Mouse (Mus musculus) CH12.LX (cell line): Measurements from ENCODE around the gene Sapcd2. TPM values are rescaled to one million over a fixed set of nuclear protein-coding genes. Genes with fewer than 3 reads are reported as not detected.

Source experiments
- DNase-seq: peaks from one replicate; pipeline ENCODE4 v3.0.0-alpha.2; 2013; ENCODE audit errors: extremely low read depth
- H3K27ac ChIP-seq: 2 replicates; pipeline ENCODE4 v1.5.1; 2012; ENCODE audit warnings: low read depth, mild to moderate bottlenecking, control low read depth, moderate library complexity; ENCODE audit not compliant: insufficient read depth
- H3K27me3 ChIP-seq: replicated peaks from 2 replicates; pipeline ENCODE3; 2012; ENCODE audit warnings: inconsistent platforms
- H3K36me3 ChIP-seq, 2 experiments: replicated peaks in 1 of 2; 2 replicates each; pipeline versions ENCODE3 to v1.6.1; 2012; ENCODE audit warnings: inconsistent platforms in 1 of 2, low read length in 1 of 2, mild to moderate bottlenecking in 1 of 2, mixed read lengths in 1 of 2, moderate library complexity in 1 of 2; ENCODE audit not compliant: control insufficient read depth in 1 of 2, insufficient read depth in 1 of 2
- H3K4me1 ChIP-seq, 2 experiments: 2 replicates each; pipeline ENCODE4 v1.6.1; 2012; ENCODE audit warnings: inconsistent platforms in 1 of 2, moderate library complexity in 1 of 2; ENCODE audit not compliant: insufficient read depth in 2 of 2, control insufficient read depth in 1 of 2
- H3K4me2 ChIP-seq: 2 replicates; pipeline ENCODE4 v1.6.1; 2012; ENCODE audit warnings: low read depth, mild to moderate bottlenecking, control low read depth; ENCODE audit not compliant: poor library complexity, insufficient read depth, severe bottlenecking
- H3K4me3 ChIP-seq, 3 experiments: fragments of 150-350 bp in 1 of 3; sonication (generic) in 1 of 3; replicated peaks in 1 of 3; 2 replicates each; pipeline versions ENCODE3 to v1.5.1; 2011 to 2012; ENCODE audit warnings: low read depth in 2 of 3, low read length in 2 of 3, mild to moderate bottlenecking in 2 of 3, moderate library complexity in 2 of 3, control low read depth in 1 of 3, improper control_type of control experiment in 1 of 3, inconsistent platforms in 1 of 3, mixed read lengths in 1 of 3; ENCODE audit not compliant: poor library complexity in 1 of 3
- H3K79me2 ChIP-seq: replicated peaks from 2 replicates; pipeline ENCODE4 v1.6.1; 2012; ENCODE audit warnings: mild to moderate bottlenecking, moderate library complexity; ENCODE audit not compliant: control insufficient read depth, poor library complexity, insufficient read depth, severe bottlenecking; ENCODE audit errors: extremely low read depth
- H3K9ac ChIP-seq: 2 replicates; pipeline ENCODE4 v1.6.1; 2012; ENCODE audit warnings: low read depth, mild to moderate bottlenecking, control low read depth, moderate library complexity; ENCODE audit not compliant: insufficient read depth
- H3K9me3 ChIP-seq: replicated peaks from 2 replicates; pipeline ENCODE3; 2012; ENCODE audit warnings: low read length, inconsistent platforms, mixed read lengths
- BHLHE40 ChIP-seq: IDR thresholded peaks from 2 replicates; pipeline ENCODE4 v1.6.1; 2011; ENCODE audit warnings: mild to moderate bottlenecking, low read depth, low read length, improper control_type of control experiment
- CHD1 ChIP-seq: IDR thresholded peaks from 2 replicates; pipeline ENCODE4 v1.6.1; 2012; ENCODE audit warnings: low read depth, low read length, improper control_type of control experiment, inconsistent platforms
- CHD2 ChIP-seq: IDR thresholded peaks from 2 replicates; pipeline ENCODE4 v1.6.1; 2011; ENCODE audit warnings: low read length, improper control_type of control experiment
- CTCF ChIP-seq, 2 experiments: IDR thresholded peaks in 1 of 2; conservative IDR thresholded peaks in 1 of 2; 2 replicates each; pipeline ENCODE4 v1.5.1; 2011 to 2012; ENCODE audit warnings: low read depth in 2 of 2, low read length in 2 of 2, improper control_type of control experiment in 1 of 2, inconsistent platforms in 1 of 2, mild to moderate bottlenecking in 1 of 2, moderate library complexity in 1 of 2
- E2F4 ChIP-seq: IDR thresholded peaks from 2 replicates; pipeline ENCODE4 v1.6.1; 2011; ENCODE audit warnings: low read depth, low read length, improper control_type of control experiment; ENCODE audit not compliant: insufficient replicate concordance
- ELF1 ChIP-seq: IDR thresholded peaks from 2 replicates; pipeline ENCODE4 v1.6.1; 2014; ENCODE audit warnings: low read depth, mild to moderate bottlenecking, inconsistent platforms, low read length, improper control_type of control experiment
- EP300 ChIP-seq: IDR thresholded peaks from 2 replicates; pipeline ENCODE4 v1.6.1; 2011; ENCODE audit warnings: low read length, improper control_type of control experiment
- ETS1 ChIP-seq: conservative IDR thresholded peaks from 2 replicates; pipeline ENCODE4 v1.6.1; 2012; ENCODE audit warnings: low read depth, mild to moderate bottlenecking, inconsistent platforms, low read length, improper control_type of control experiment, moderate library complexity
- GABPA ChIP-seq: IDR thresholded peaks from 2 replicates; pipeline ENCODE4 v1.6.1; 2012; ENCODE audit warnings: low read depth, low read length, improper control_type of control experiment, inconsistent platforms; ENCODE audit not compliant: insufficient replicate concordance
- HCFC1 ChIP-seq: IDR thresholded peaks from 2 replicates; pipeline ENCODE4 v1.6.1; 2012; ENCODE audit warnings: low read depth, mild to moderate bottlenecking, inconsistent platforms, low read length, improper control_type of control experiment
- IRF4 ChIP-seq: IDR thresholded peaks from 2 replicates; pipeline ENCODE4 v1.6.1; 2014; ENCODE audit warnings: low read depth, mild to moderate bottlenecking, inconsistent platforms, low read length, improper control_type of control experiment
- JUN ChIP-seq: IDR thresholded peaks from 2 replicates; pipeline ENCODE4 v1.6.1; 2011; ENCODE audit warnings: low read depth, mild to moderate bottlenecking, low read length, improper control_type of control experiment, moderate library complexity; ENCODE audit not compliant: insufficient read depth
- JUND ChIP-seq: conservative IDR thresholded peaks from 2 replicates; pipeline ENCODE4 v1.6.1; 2011; ENCODE audit warnings: low read depth, low read length, improper control_type of control experiment
- KAT2A ChIP-seq: IDR thresholded peaks from 2 replicates; pipeline ENCODE4 v1.6.1; 2012; ENCODE audit warnings: low read length, improper control_type of control experiment, inconsistent platforms; ENCODE audit not compliant: insufficient replicate concordance
- MAFK ChIP-seq: IDR thresholded peaks from 2 replicates; pipeline ENCODE4 v1.6.1; 2011; ENCODE audit warnings: low read length, improper control_type of control experiment; ENCODE audit not compliant: insufficient replicate concordance
- MAX ChIP-seq: IDR thresholded peaks from 2 replicates; pipeline ENCODE4 v1.6.1; 2011; ENCODE audit warnings: low read length, improper control_type of control experiment
- MAZ ChIP-seq: IDR thresholded peaks from 2 replicates; pipeline ENCODE4 v1.6.1; 2012; ENCODE audit warnings: low read depth, mild to moderate bottlenecking, inconsistent platforms, low read length, improper control_type of control experiment, moderate library complexity
- MEF2A ChIP-seq: IDR thresholded peaks from 2 replicates; pipeline ENCODE4 v1.6.1; 2014; ENCODE audit warnings: low read depth, mild to moderate bottlenecking, inconsistent platforms, low read length, improper control_type of control experiment, borderline replicate concordance
- MXI1 ChIP-seq: IDR thresholded peaks from 2 replicates; pipeline ENCODE4 v1.6.1; 2011; ENCODE audit warnings: mild to moderate bottlenecking, low read depth, low read length, improper control_type of control experiment
- MYC ChIP-seq: IDR thresholded peaks from 2 replicates; pipeline ENCODE4 v1.6.1; 2011; ENCODE audit warnings: low read depth, mild to moderate bottlenecking, improper control_type of control experiment, low read length
- NELFE ChIP-seq: IDR thresholded peaks from 2 replicates; pipeline ENCODE4 v1.6.1; 2011; ENCODE audit warnings: low read depth, low read length, improper control_type of control experiment
- NRF1 ChIP-seq: IDR thresholded peaks from 2 replicates; pipeline ENCODE4 v1.6.1; 2014; ENCODE audit warnings: low read depth, mild to moderate bottlenecking, inconsistent platforms, low read length, improper control_type of control experiment, moderate library complexity
- PAX5 ChIP-seq: IDR thresholded peaks from 2 replicates; pipeline ENCODE4 v1.6.1; 2012; ENCODE audit warnings: low read length, inconsistent platforms, mixed read lengths
- POLR2A ChIP-seq: IDR thresholded peaks from 2 replicates; pipeline ENCODE4 v1.6.1; 2011; ENCODE audit warnings: low read depth, mild to moderate bottlenecking, improper control_type of control experiment, low read length
- POLR2AphosphoS2 ChIP-seq: IDR thresholded peaks from 2 replicates; pipeline ENCODE4 v1.6.1; 2011; ENCODE audit warnings: low read depth, low read length, improper control_type of control experiment
- RAD21 ChIP-seq: IDR thresholded peaks from 2 replicates; pipeline ENCODE4 v1.6.1; 2011; ENCODE audit warnings: low read depth, mild to moderate bottlenecking, low read length, improper control_type of control experiment, moderate library complexity
- RCOR1 ChIP-seq: conservative IDR thresholded peaks from 2 replicates; pipeline ENCODE4 v1.6.1; 2012; ENCODE audit warnings: low read depth, mild to moderate bottlenecking, inconsistent platforms, low read length, improper control_type of control experiment
- SIN3A ChIP-seq: IDR thresholded peaks from 2 replicates; pipeline ENCODE4 v1.6.1; 2012; ENCODE audit warnings: low read length, improper control_type of control experiment, inconsistent platforms
- SMC3 ChIP-seq: IDR thresholded peaks from 2 replicates; pipeline ENCODE4 v1.6.1; 2011; ENCODE audit warnings: low read depth, low read length, improper control_type of control experiment
- TBP ChIP-seq: conservative IDR thresholded peaks from 2 replicates; pipeline ENCODE4 v1.6.1; 2011; ENCODE audit warnings: low read depth, low read length, improper control_type of control experiment
- TCF12 ChIP-seq: IDR thresholded peaks from 2 replicates; pipeline ENCODE4 v1.6.1; 2014; ENCODE audit warnings: low read depth, mild to moderate bottlenecking, inconsistent platforms, low read length, improper control_type of control experiment
- UBTF ChIP-seq: IDR thresholded peaks from 2 replicates; pipeline ENCODE4 v1.6.1; 2012; ENCODE audit warnings: low read depth, mild to moderate bottlenecking, inconsistent platforms, low read length, improper control_type of control experiment, moderate library complexity
- USF1 ChIP-seq: IDR thresholded peaks from 2 replicates; pipeline ENCODE4 v1.6.1; 2014; ENCODE audit warnings: low read depth, mild to moderate bottlenecking, inconsistent platforms, low read length, improper control_type of control experiment
- USF2 ChIP-seq: conservative IDR thresholded peaks from 2 replicates; pipeline ENCODE4 v1.6.1; 2011; ENCODE audit warnings: low read depth, low read length, improper control_type of control experiment
- ZC3H11A ChIP-seq: IDR thresholded peaks from 2 replicates; pipeline ENCODE4 v1.6.1; 2012; ENCODE audit warnings: low read depth, mild to moderate bottlenecking, inconsistent platforms, low read length, improper control_type of control experiment
- ZKSCAN1 ChIP-seq: IDR thresholded peaks from 2 replicates; pipeline ENCODE4 v1.6.1; 2012; ENCODE audit warnings: low read depth, inconsistent platforms, low read length, improper control_type of control experiment, borderline replicate concordance
- ZMIZ1 ChIP-seq: IDR thresholded peaks from 2 replicates; pipeline ENCODE4 v1.6.1; 2012; ENCODE audit warnings: low read depth, mild to moderate bottlenecking, inconsistent platforms, low read length, improper control_type of control experiment
- ZNF384 ChIP-seq: IDR thresholded peaks from 2 replicates; pipeline ENCODE4 v1.6.1; 2012; ENCODE audit warnings: low read depth, low read length, improper control_type of control experiment, inconsistent platforms
- dilution Hi-C: fragments of 300-500 bp; cut with MboI; formaldehyde crosslinking; loops from 2 replicates; pipeline ENCODE4 v1.14.3; 2020; ENCODE audit warnings: low sequenced_read_pairs; ENCODE audit not compliant: extremely low pct_unique_long_range_greater_than_20kb, extremely low pct_ligation_motif_present
- in situ Hi-C: fragments of 300-500 bp; cut with MboI; formaldehyde crosslinking; loops from 3 replicates; pipeline ENCODE4 v1.14.3; 2019; ENCODE audit warnings: low sequenced_read_pairs, low pct_ligation_motif_present, low pct_unique_long_range_greater_than_20kb, mixed read lengths
- polyA plus RNA-seq: library from polyadenylated mRNA; unstranded; fragments of >175 nt; gene quantifications from 2 replicates; pipeline ENCODE4 v1.2.1, GENCODE M21; 2012; ENCODE audit warnings: low read depth; ENCODE audit not compliant: insufficient read length
- total RNA-seq, 2 experiments: library from RNA; depleted of rRNA; stranded (reverse); fragments of 300-350 nt in 1 of 2; fragments of >200 nt in 1 of 2; gene quantifications; 2 replicates each; pipeline ENCODE4 v1.2.3; 2012 to 2014

The Sapcd2 gene
- total and polyA plus RNA-seq, 3 experiments = 16.9 to 27.3 (median 22.5) TPM

GRCm38 (mm10) chr2:25365091-25365761 is 6.9 kb upstream of the Sapcd2 start, which contains the start of gene Uap1l1:
TSS of gene Uap1l1 (minus strand) at chr2:25365682.
- peak within 1 kb of the TSS; percentile 27; the same call in 1 of the 2 replicates for H3K27ac ChIP-seq
- H3K4me1 ChIP-seq = peaks cover 7 to 12% of the 10 kb centered on the region in 2 experiments; a peak in 3 of 4 replicates
- in situ Hi-C loops (loop anchor here (5.0 kb wide), 1 partner anchor 37 kb away; no protein-coding TSS in a partner anchor), dilution Hi-C loops (no loop called here)
- H3K36me3 ChIP-seq = peaks cover 20 to 42% of the 10 kb centered on the region in 2 experiments
- H3K4me2 ChIP-seq = peak within 1 kb of the TSS; percentile 88
- TF ChIP-seq TBP (no peak), CHD2 (0 out of 2 replicates have a peak, but pooled peaks have one; percentile 40), JUND (no peak), E2F4 (no peak), KAT2A (no peak), ELF1 (no peak), ZNF384 (no peak), GABPA (no peak), PAX5 (no peak), MXI1 (peak; percentile 61), CHD1 (no peak), BHLHE40 (peak; percentile 98), RAD21 (no peak), TCF12 (peak; percentile 73; the same call in 1 of the 2 replicates), JUN (no peak), CTCF (conservative IDR thresholded peaks at IDR 0.05 in 1 of 2, IDR thresholded peaks at IDR 0.05 in 1 of 2; ENCODE audit: low read depth in 2 of 2, low read length in 2 of 2) (no peak), ZC3H11A (no peak), MAFK (no peak), ZKSCAN1 (no peak), NRF1 (no peak), MEF2A (no peak), HCFC1 (no peak), MAX (no peak), POLR2A (peak; percentile 74), NELFE (peak; percentile 40), MYC (no peak), EP300 (no peak), MAZ (0 out of 2 replicates have a peak, but pooled peaks have one; percentile 13), SIN3A (peak; percentile 41; the same call in 1 of the 2 replicates), ETS1 (peak; percentile 47; the same call in 1 of the 2 replicates), SMC3 (no peak), UBTF (peak; percentile 38; the same call in 1 of the 2 replicates), USF1 (peak; percentile 51), POLR2AphosphoS2 (no peak), IRF4 (no peak), RCOR1 (no peak), USF2 (no peak), ZMIZ1 (no peak)
- H3K9me3 ChIP-seq = no peaks in the 10 kb centered on the region
- no peaks in the 10 kb centered on the region for H3K79me2 ChIP-seq
- H3K4me3 ChIP-seq = peak within 1 kb of the TSS; percentile 60 to 80 (median 69)
- peak; percentile 75 for DNase-seq
- H3K27me3 ChIP-seq = peaks cover 27% of the 10 kb centered on the region
- peak within 1 kb of the TSS; percentile 71 for H3K9ac ChIP-seq
